Mouse (Mus musculus): Measurements from ENCODE around the gene Glis1.

DNA sequence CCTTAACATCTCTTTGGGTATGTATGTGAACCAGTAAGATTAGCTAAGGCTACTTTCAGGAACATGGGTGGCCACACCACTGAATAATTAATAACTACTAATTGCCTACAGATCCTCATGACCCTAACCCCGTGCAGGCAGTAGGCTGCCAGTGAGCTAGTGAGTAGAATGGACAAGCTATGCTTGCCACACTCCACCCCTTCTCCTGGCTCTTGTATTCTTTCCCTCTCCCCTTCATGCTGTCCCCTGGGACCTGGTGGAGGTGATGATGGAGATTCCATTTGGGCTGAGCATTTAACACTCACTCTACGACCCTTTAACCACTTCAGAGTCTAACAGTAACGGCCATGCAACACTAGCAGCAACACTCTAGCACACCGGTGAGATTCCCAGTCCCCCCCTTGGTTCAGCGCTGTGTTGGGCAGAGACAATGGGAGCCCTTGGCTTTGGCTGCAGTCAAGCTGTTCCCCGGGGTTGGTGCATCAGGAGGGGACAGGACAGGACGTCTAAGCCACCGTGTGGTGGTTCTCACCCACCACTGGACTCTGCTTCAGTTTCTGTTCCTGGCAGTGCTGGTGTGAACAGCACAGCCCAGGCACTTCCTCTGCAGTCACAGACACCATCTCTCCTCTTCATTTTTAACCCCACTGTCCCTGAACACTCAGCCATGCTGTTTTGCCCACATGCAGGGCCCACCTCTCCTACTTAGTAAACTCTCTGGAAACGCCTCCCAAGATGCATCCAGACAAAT, 246.9 kb downstream of the Glis1 start:
- TF ChIP-seq CTCF (IDR thresholded peaks at IDR 0.05; ENCODE audit: low read depth) (no peak), EP300 (IDR thresholded peaks at IDR 0.05; ENCODE audit: low read depth) (no peak)

Data from heart, postnatal 0 days (tissue).